Mouse (Mus musculus) testis, adult 2 months (tissue): ENCODE results near the gene Hcfc2.

ENCODE experiments used
- CTCF ChIP-seq: fragments of 200-500 bp; IDR thresholded peaks from 2 replicates; pipeline ENCODE4 v1.5.1; 2012; ENCODE audit warnings: low read depth, mild to moderate bottlenecking, inconsistent platforms, low read length, moderate library complexity; ENCODE audit not compliant: control insufficient read depth, insufficient read depth, insufficient replicate concordance
- POLR2A ChIP-seq: fragments of 200-500 bp; IDR thresholded peaks from 2 replicates; pipeline ENCODE4 v1.6.1; 2012; ENCODE audit warnings: low read depth, mild to moderate bottlenecking, inconsistent platforms, low read length, moderate library complexity; ENCODE audit not compliant: control insufficient read depth

DNA sequence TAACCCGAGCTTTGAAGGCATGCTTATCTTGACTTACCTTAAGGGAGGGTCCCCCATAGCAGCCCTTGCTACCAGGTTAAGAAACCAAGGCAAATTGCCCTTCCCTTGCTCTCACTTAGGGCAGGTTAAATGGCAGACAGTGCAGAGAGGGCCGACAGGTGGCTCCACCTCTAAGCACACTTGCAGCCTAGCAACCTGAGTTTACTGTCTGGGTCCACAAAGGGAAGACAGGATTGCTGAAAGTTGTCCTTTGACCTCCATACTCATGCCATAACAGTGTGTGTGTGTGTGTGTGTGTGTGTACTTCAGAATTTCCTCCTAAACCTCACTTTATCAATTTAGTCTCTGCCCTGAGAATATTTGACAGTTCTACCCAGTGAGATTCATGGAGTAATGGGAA is 86.5 kb downstream of the Hcfc2 start:
- TF ChIP-seq CTCF (no peak), POLR2A (no peak)
